Mouse (Mus musculus): ENCODE results near the gene Nkx2-2. TPM values are rescaled to one million over a fixed set of nuclear protein-coding genes. Genes with fewer than 3 reads are reported as not detected.
A peak's percentile ranks its signal among the peaks of the same experiment; 100 is the strongest.

Gene Nkx2-2
- polyA plus RNA-seq, 1 experiment from 2014 or later: 9.2 TPM

GRCm38 (mm10) chr2:147188074-147188700, 5.9 kb downstream of the Nkx2-2 start:
- Histone ChIP-seq H3K27me3 (peaks cover 96% of the 10 kb centered on the region), H3K9me3 (no peaks in the 10 kb centered on the region), H3K4me2 (peak overlapping the region; percentile 37), H3K9ac (no peak overlapping the region), H3K27ac (peak overlapping the region; percentile 54; the same call in 1 of the 2 replicates), H3K36me3 (replicated peaks) (no peaks in the 10 kb centered on the region), H3K4me3 (replicated peaks) (peak overlapping the region; percentile 23), H3K4me1 (peaks cover 44% of the 10 kb centered on the region)
- peak; percentile 71 for ATAC-seq (ENCODE audit: low FRiP score)
- WGBS: under 1% methylated on average over 28 of the region's 28 CpGs

- WGBS: under 1% methylated on average over 32 of the region's 33 CpGs
- Histone ChIP-seq H3K27ac (peak overlapping the region; percentile 61), H3K9me3 (no peaks in the 10 kb centered on the region), H3K9ac (peak overlapping the region; percentile 22; the same call in 1 of the 2 replicates), H3K4me3 (replicated peaks) (peak overlapping the region; percentile 23), H3K27me3 (peaks cover 94% of the 10 kb centered on the region), H3K36me3 (replicated peaks) (no peaks in the 10 kb centered on the region), H3K4me2 (peak overlapping the region; percentile 37), H3K4me1 (peaks cover 42% of the 10 kb centered on the region)
- peak; percentile 17; the same call in 1 of the 2 replicates for ATAC-seq (ENCODE audit: low FRiP score)
Measured at GRCm38 (mm10) chr2:147187061-147187870, 6.8 kb downstream of the Nkx2-2 start.

GRCm38 (mm10) chr2:147186261-147186681, 7.8 kb downstream of the Nkx2-2 start:
- Histone ChIP-seq H3K9ac (0 out of 2 replicates have a peak overlapping the region, but pooled peaks have one; percentile 36), H3K4me2 (peak overlapping the region; percentile 27), H3K4me3 (replicated peaks) (peak overlapping the region; percentile 34), H3K27ac (0 out of 2 replicates have a peak overlapping the region, but pooled peaks have one; percentile 31), H3K4me1 (peaks cover 43% of the 10 kb centered on the region), H3K9me3 (no peaks in the 10 kb centered on the region), H3K36me3 (replicated peaks) (no peaks in the 10 kb centered on the region), H3K27me3 (peaks cover 94% of the 10 kb centered on the region)
- WGBS: 0% methylated on average over 25 of the region's 25 CpGs
- ATAC-seq (ENCODE audit: low FRiP score): no peak

- no peak for ATAC-seq (ENCODE audit: low FRiP score)
- Histone ChIP-seq H3K27ac (peak overlapping the region; percentile 70; the same call in 1 of the 2 replicates), H3K4me1 (peaks cover 50% of the 10 kb centered on the region), H3K9me3 (no peaks in the 10 kb centered on the region), H3K36me3 (replicated peaks) (no peaks in the 10 kb centered on the region), H3K4me3 (replicated peaks) (peak overlapping the region; percentile 34), H3K9ac (peak overlapping the region; percentile 36), H3K4me2 (peak overlapping the region; percentile 27), H3K27me3 (peaks cover 94% of the 10 kb centered on the region)
- under 1% methylated on average over 23 of the region's 23 CpGs for WGBS
Measured at GRCm38 (mm10) chr2:147185561-147185960, 8.5 kb downstream of the Nkx2-2 start.

GRCm38 (mm10) chr2:147184071-147184990, 9.7 kb downstream of the Nkx2-2 start:
- Histone ChIP-seq H3K4me3 (replicated peaks) (peak overlapping the region; percentile 33), H3K27me3 (peaks cover 94% of the 10 kb centered on the region), H3K27ac (0 out of 2 replicates have a peak overlapping the region, but pooled peaks have one; percentile 20), H3K9ac (peak overlapping the region; percentile 44), H3K9me3 (no peaks in the 10 kb centered on the region), H3K4me2 (peak overlapping the region; percentile 37), H3K36me3 (replicated peaks) (no peaks in the 10 kb centered on the region), H3K4me1 (peaks cover 45% of the 10 kb centered on the region)
- ATAC-seq (ENCODE audit: low FRiP score): no peak
- WGBS: under 1% methylated on average over 61 of the region's 65 CpGs

- peaks cover 43% of the 10 kb centered on the region for H3K4me1 ChIP-seq
- H3K36me3 ChIP-seq (replicated peaks): no peaks in the 10 kb centered on the region
Measured at GRCm38 (mm10) chr2:147183521-147183920, 10.5 kb downstream of the Nkx2-2 start.

GRCm38 (mm10) chr2:147182709-147183260, 11.3 kb downstream of the Nkx2-2 start:
- H3K4me1 ChIP-seq: peaks cover 43% of the 10 kb centered on the region
- no peak overlapping the region for H3K27ac ChIP-seq
- WGBS: 2% methylated on average over 25 of the region's 25 CpGs

More at GRCm38 (mm10) chr2:147183521-147183920, 10.5 kb downstream of the Nkx2-2 start:
- Histone ChIP-seq H3K4me2 (peak overlapping the region; percentile 37), H3K4me3 (replicated peaks) (peak overlapping the region; percentile 33), H3K9ac (peak overlapping the region; percentile 44; the same call in 1 of the 2 replicates), H3K27ac (no peak overlapping the region), H3K27me3 (peaks cover 94% of the 10 kb centered on the region), H3K9me3 (no peaks in the 10 kb centered on the region)
- ATAC-seq (ENCODE audit: low FRiP score): no peak
- WGBS: under 1% methylated on average over 12 of the region's 12 CpGs

GRCm38 (mm10) chr2:147181926-147182708, 11.9 kb downstream of the Nkx2-2 start:
- no peaks in the 10 kb centered on the region for H3K36me3 ChIP-seq (replicated peaks)
- no peak overlapping the region for H3K27ac ChIP-seq
- H3K9me3 ChIP-seq: no peaks in the 10 kb centered on the region
- H3K27me3 ChIP-seq: peaks cover 94% of the 10 kb centered on the region
- 10% methylated on average over 18 of the region's 18 CpGs for WGBS
- H3K4me1 ChIP-seq: peaks cover 37% of the 10 kb centered on the region
- H3K4me2 ChIP-seq: peak overlapping the region; percentile 22
- H3K9ac ChIP-seq: no peak overlapping the region
- no peak for ATAC-seq (ENCODE audit: low FRiP score)
- peak overlapping the region; percentile 21 for H3K4me3 ChIP-seq (replicated peaks)

More at GRCm38 (mm10) chr2:147182709-147183260, 11.3 kb downstream of the Nkx2-2 start:
- Histone ChIP-seq H3K36me3 (replicated peaks) (no peaks in the 10 kb centered on the region), H3K4me3 (replicated peaks) (peak overlapping the region; percentile 21), H3K9ac (no peak overlapping the region), H3K4me2 (peak overlapping the region; percentile 22), H3K9me3 (no peaks in the 10 kb centered on the region), H3K27me3 (peaks cover 94% of the 10 kb centered on the region)
- no peak for ATAC-seq (ENCODE audit: low FRiP score)

- 8% methylated on average over 5 of the region's 5 CpGs for WGBS
- no peak overlapping the region for H3K9ac ChIP-seq
- no peaks in the 10 kb centered on the region for H3K36me3 ChIP-seq (replicated peaks)
- H3K4me1 ChIP-seq: peaks cover 35% of the 10 kb centered on the region
- peak overlapping the region; percentile 60; the same call in 1 of the 2 replicates for H3K27ac ChIP-seq
- peak overlapping the region; percentile 33 for H3K4me2 ChIP-seq
- peak overlapping the region; percentile 19; the same call in 1 of the 2 replicates for H3K4me3 ChIP-seq (replicated peaks)
- no peak for ATAC-seq (ENCODE audit: low FRiP score)
- H3K9me3 ChIP-seq: no peaks in the 10 kb centered on the region
- peaks cover 94% of the 10 kb centered on the region for H3K27me3 ChIP-seq
Measured at GRCm38 (mm10) chr2:147181304-147181665, 12.8 kb downstream of the Nkx2-2 start.

GRCm38 (mm10) chr2:147180649-147181303, 13.3 kb downstream of the Nkx2-2 start:
- H3K27me3 ChIP-seq: peaks cover 92% of the 10 kb centered on the region
- H3K9ac ChIP-seq: no peak overlapping the region
- ATAC-seq (ENCODE audit: low FRiP score): peak; percentile 37
- H3K27ac ChIP-seq: peak overlapping the region; percentile 60; the same call in 1 of the 2 replicates
- peaks cover 31% of the 10 kb centered on the region for H3K4me1 ChIP-seq
- H3K4me2 ChIP-seq: peak overlapping the region; percentile 33
- WGBS: 1% methylated on average over 31 of the region's 32 CpGs
- peak overlapping the region; percentile 19; the same call in 1 of the 2 replicates for H3K4me3 ChIP-seq (replicated peaks)
- H3K9me3 ChIP-seq: no peaks in the 10 kb centered on the region
- H3K36me3 ChIP-seq (replicated peaks): no peaks in the 10 kb centered on the region
